Mouse (Mus musculus) midbrain, embryonic 11.5 days (tissue): ENCODE data around the gene Cetn3. TPM values are rescaled to one million over a fixed set of nuclear protein-coding genes. Genes with fewer than 3 reads are reported as not detected.

ENCODE experiments used
- ATAC-seq: fragments of 200-750 bp; cut with Nextera tagmentation; 2 replicates; pipeline ENCODE4 v1.8.0; 2017; ENCODE audit warnings: moderate TSS enrichment, moderate library complexity; ENCODE audit not compliant: low FRiP score
- DNase-seq: peaks from one replicate; pipeline ENCODE4 v3.0.0; 2015; ENCODE audit warnings: low spot score; ENCODE audit errors: missing footprints
- H3K27ac ChIP-seq: fragments of 300-500 bp; sonication (generic); 2 replicates; pipeline ENCODE4 v1.5.1; 2014; ENCODE audit warnings: low read depth, low read length
- H3K27me3 ChIP-seq: fragments of 300-500 bp; sonication (generic); 2 replicates; pipeline ENCODE4 v1.6.1; 2014; ENCODE audit warnings: mild to moderate bottlenecking, low read length, moderate library complexity, mixed read lengths; ENCODE audit not compliant: control insufficient read depth, insufficient read depth
- H3K36me3 ChIP-seq: fragments of 300-500 bp; sonication (generic); 2 replicates; pipeline ENCODE4 v1.6.1; 2014; ENCODE audit warnings: mild to moderate bottlenecking, low read length, moderate library complexity, mixed read lengths; ENCODE audit not compliant: control insufficient read depth, insufficient read depth
- H3K4me1 ChIP-seq: fragments of 300-500 bp; sonication (generic); 2 replicates; pipeline ENCODE4 v1.6.1; 2014; ENCODE audit warnings: low read length; ENCODE audit not compliant: control insufficient read depth, insufficient read depth
- H3K4me2 ChIP-seq: fragments of 300-500 bp; sonication (generic); 2 replicates; pipeline ENCODE4 v1.6.1; 2014; ENCODE audit warnings: mild to moderate bottlenecking, moderate library complexity
- H3K4me3 ChIP-seq: fragments of 300-500 bp; sonication (generic); 2 replicates; pipeline ENCODE4 v1.5.1; 2014; ENCODE audit warnings: low read depth, low read length
- H3K9ac ChIP-seq: fragments of 300-500 bp; sonication (generic); 2 replicates; pipeline ENCODE4 v1.6.1; 2014; ENCODE audit warnings: low read length
- H3K9me3 ChIP-seq: fragments of 300-500 bp; sonication (generic); 2 replicates; pipeline ENCODE4 v1.6.1; 2016; ENCODE audit warnings: low read length; ENCODE audit not compliant: control insufficient read depth
- WGBS: fragments of 180-500 bp; shearing (Covaris S2); extraction: QIAGEN DNeasy Blood & Tissue Kit; methylation state at CpG from one replicate; pipeline ENCODE4 v1.1.7; 2014; 5-methylcytosine and 5-hydroxymethylcytosine counted together
- polyA plus RNA-seq: library from polyadenylated mRNA; unstranded; fragments of >200 nt; fragmentation: Nextera tagmentation; extraction: Ambion mirVana; gene quantifications from 2 replicates; pipeline ENCODE4 v1.2.1, GENCODE M21; 2014

Cetn3 gene
- polyA plus RNA-seq, 1 experiment from 2014 or later = 279 TPM

- Histone ChIP-seq H3K9me3 (no peaks in the 10 kb centered on the region), H3K9ac (no peak overlapping the region), H3K4me2 (no peak overlapping the region), H3K4me3 (no peak overlapping the region), H3K36me3 (no peaks in the 10 kb centered on the region), H3K4me1 (no peaks in the 10 kb centered on the region), H3K27me3 (no peaks in the 10 kb centered on the region), H3K27ac (no peak overlapping the region)
- peak; percentile 59; the same call in 1 of the 2 replicates for ATAC-seq
- DNase-seq = peak; percentile 95
- 33% methylated on average over 14 of the region's 14 CpGs for WGBS
Measured at GRCm38 (mm10) chr13:81761566-81762186, 21.2 kb upstream of the Cetn3 start.

- DNase-seq = no peak
- H3K4me1 ChIP-seq = no peaks in the 10 kb centered on the region
- no peak overlapping the region for H3K9ac ChIP-seq
- no peaks in the 10 kb centered on the region for H3K9me3 ChIP-seq
- H3K27me3 ChIP-seq = no peaks in the 10 kb centered on the region
- H3K4me2 ChIP-seq = no peak overlapping the region
- no peak overlapping the region for H3K4me3 ChIP-seq
- 91% methylated on average over 5 of the region's 5 CpGs for WGBS
- no peak overlapping the region for H3K27ac ChIP-seq
- no peak for ATAC-seq
- no peaks in the 10 kb centered on the region for H3K36me3 ChIP-seq
Measured at GRCm38 (mm10) chr13:81764173-81764572, 18.7 kb upstream of the Cetn3 start.

- Histone ChIP-seq H3K4me1 (no peaks in the 10 kb centered on the region), H3K36me3 (no peaks in the 10 kb centered on the region), H3K4me3 (no peak overlapping the region), H3K4me2 (no peak overlapping the region), H3K27ac (no peak overlapping the region), H3K9me3 (no peaks in the 10 kb centered on the region), H3K27me3 (no peaks in the 10 kb centered on the region), H3K9ac (no peak overlapping the region)
- DNase-seq = no peak
- ATAC-seq = 0 out of 2 replicates have a peak, but pooled peaks have one; percentile 34
- WGBS = 85% methylated on average over 7 of the region's 7 CpGs
Measured at GRCm38 (mm10) chr13:81767038-81767659, 15.7 kb upstream of the Cetn3 start.

GRCm38 (mm10) chr13:81776217-81776616 lies 6.7 kb upstream of the Cetn3 start:
- Histone ChIP-seq H3K9ac (no peak overlapping the region), H3K4me3 (no peak overlapping the region), H3K36me3 (no peaks in the 10 kb centered on the region; the same call in 1 of the 2 replicates), H3K4me1 (no peaks in the 10 kb centered on the region), H3K4me2 (no peak overlapping the region), H3K27me3 (no peaks in the 10 kb centered on the region), H3K9me3 (no peaks in the 10 kb centered on the region), H3K27ac (no peak overlapping the region)
- WGBS = 90% methylated on average over 3 of the region's 3 CpGs
- DNase-seq (no peak), ATAC-seq (no peak)

GRCm38 (mm10) chr13:81782475-81782874 lies 402 bp upstream of the Cetn3 start:
- 50% methylated on average over 9 of the region's 9 CpGs for WGBS
- Histone ChIP-seq H3K27ac (no peak overlapping the region; the same call in 1 of the 2 replicates), H3K36me3 (no peaks in the 10 kb centered on the region; the same call in 1 of the 2 replicates), H3K9me3 (no peaks in the 10 kb centered on the region), H3K4me1 (peaks cover 11% of the 10 kb centered on the region; the same call in 1 of the 2 replicates), H3K9ac (peak overlapping the region; percentile 91), H3K27me3 (no peaks in the 10 kb centered on the region), H3K4me2 (peak overlapping the region; percentile 61), H3K4me3 (peak overlapping the region; percentile 77)
- ATAC-seq (no peak), DNase-seq (no peak)

GRCm38 (mm10) chr13:81783405-81784342 lies 797 bp downstream of the Cetn3 start:
- under 1% methylated on average over 62 of the region's 62 CpGs for WGBS
- peak; percentile 98 for ATAC-seq
- H3K9ac ChIP-seq = peak overlapping the region; percentile 91

GRCm38 (mm10) chr13:81785766-81786480 lies 3.0 kb downstream of the Cetn3 start:
- Histone ChIP-seq H3K9ac (no peak overlapping the region), H3K27me3 (no peaks in the 10 kb centered on the region), H3K9me3 (no peaks in the 10 kb centered on the region), H3K36me3 (no peaks in the 10 kb centered on the region), H3K4me3 (no peak overlapping the region), H3K4me1 (peaks cover 11% of the 10 kb centered on the region; the same call in 1 of the 2 replicates), H3K27ac (no peak overlapping the region), H3K4me2 (no peak overlapping the region)
- ATAC-seq (no peak), DNase-seq (peak; percentile 82)
- 79% methylated on average over 11 of the region's 11 CpGs for WGBS

More at GRCm38 (mm10) chr13:81783405-81784342, 797 bp downstream of the Cetn3 start:
- no peaks in the 10 kb centered on the region; the same call in 1 of the 2 replicates for H3K36me3 ChIP-seq
- H3K27me3 ChIP-seq = no peaks in the 10 kb centered on the region
- H3K4me2 ChIP-seq = peak overlapping the region; percentile 56
- DNase-seq = peak; percentile 99
- H3K27ac ChIP-seq = peak overlapping the region; percentile 98
- peak overlapping the region; percentile 77 for H3K4me3 ChIP-seq
- H3K9me3 ChIP-seq = no peaks in the 10 kb centered on the region
- peaks cover 11% of the 10 kb centered on the region; the same call in 1 of the 2 replicates for H3K4me1 ChIP-seq

GRCm38 (mm10) chr13:81790160-81790559 lies 7.3 kb downstream of the Cetn3 start:
- H3K27ac ChIP-seq = no peak overlapping the region
- 96% methylated on average over 8 of the region's 8 CpGs for WGBS
- H3K9ac ChIP-seq = no peak overlapping the region
- no peak overlapping the region for H3K4me3 ChIP-seq
- no peaks in the 10 kb centered on the region for H3K27me3 ChIP-seq
- H3K4me1 ChIP-seq = peaks cover 2% of the 10 kb centered on the region; the same call in 1 of the 2 replicates
- no peak for ATAC-seq
- no peaks in the 10 kb centered on the region for H3K9me3 ChIP-seq
- H3K4me2 ChIP-seq = no peak overlapping the region
- 0 out of 2 replicates have a peak, but pooled peaks cover 2% of the 10 kb centered on the region for H3K36me3 ChIP-seq
- no peak for DNase-seq
